Mouse (Mus musculus) liver, postnatal 0 days (tissue): Measurements from ENCODE around the gene Avpr1b. TPM values are rescaled to one million over a fixed set of nuclear protein-coding genes. Genes with fewer than 3 reads are reported as not detected.

Experiments
- ATAC-seq: fragments of 200-750 bp; cut with Nextera tagmentation; 2 replicates; pipeline ENCODE4 v1.8.0; 2017; ENCODE audit warnings: mild to moderate bottlenecking, moderate library complexity
- DNase-seq: peaks from one replicate; pipeline ENCODE4 v3.0.0-alpha.2; 2016
- H3K27ac ChIP-seq: fragments of 300-500 bp; sonication (generic); 2 replicates; pipeline ENCODE4 v1.5.1; 2014; ENCODE audit warnings: antibody characterized with exemption, moderate library complexity, mild to moderate bottlenecking, low read depth
- H3K27me3 ChIP-seq: fragments of 300-500 bp; sonication (generic); 2 replicates; pipeline ENCODE4 v1.6.1; 2014; ENCODE audit warnings: low read length, control low read depth, mixed read lengths; ENCODE audit not compliant: insufficient read depth
- H3K36me3 ChIP-seq: fragments of 300-500 bp; sonication (generic); replicated peaks from 2 replicates; pipeline ENCODE4 v1.6.1; 2014; ENCODE audit warnings: mild to moderate bottlenecking, control low read depth, low read length, moderate library complexity, mixed read lengths; ENCODE audit not compliant: insufficient read depth
- H3K4me1 ChIP-seq: fragments of 300-500 bp; sonication (generic); 2 replicates; pipeline ENCODE4 v1.6.1; 2014; ENCODE audit warnings: antibody characterized with exemption, mild to moderate bottlenecking, control low read depth; ENCODE audit not compliant: insufficient read depth
- H3K4me2 ChIP-seq: fragments of 300-500 bp; sonication (generic); 2 replicates; pipeline ENCODE4 v1.6.1; 2014; ENCODE audit warnings: low read depth, mild to moderate bottlenecking, low read length, moderate library complexity, mixed read lengths
- H3K4me3 ChIP-seq: fragments of 300-500 bp; sonication (generic); 2 replicates; pipeline ENCODE4 v1.5.1; 2014; ENCODE audit warnings: low read depth, low read length
- H3K9ac ChIP-seq: fragments of 300-500 bp; sonication (generic); replicated peaks from 2 replicates; pipeline ENCODE4 v1.6.1; 2014; ENCODE audit warnings: mild to moderate bottlenecking, moderate library complexity
- H3K9me3 ChIP-seq: fragments of 300-500 bp; sonication (generic); 2 replicates; pipeline ENCODE4 v1.6.1; 2016; ENCODE audit warnings: mild to moderate bottlenecking, control low read depth, low read length, mixed read lengths
- CTCF ChIP-seq: sonication (generic); IDR thresholded peaks from 2 replicates; pipeline ENCODE4 v1.5.1; 2016; ENCODE audit warnings: antibody characterized with exemption, low read depth
- EP300 ChIP-seq: IDR thresholded peaks from 2 replicates; pipeline ENCODE4 v1.6.1; 2016; ENCODE audit warnings: antibody characterized with exemption, low read depth, mild to moderate bottlenecking
- WGBS: fragments of 180-500 bp; shearing (Covaris S2); extraction: QIAGEN DNeasy Blood & Tissue Kit; methylation state at CpG from one replicate; pipeline ENCODE4 v1.1.7; 2014; ENCODE audit not compliant: insufficient replicate concordance; 5-methylcytosine and 5-hydroxymethylcytosine counted together
- polyA plus RNA-seq: library from polyadenylated mRNA; unstranded; fragments of >200 nt; fragmentation: Nextera tagmentation; extraction: Ambion mirVana; gene quantifications from 2 replicates; pipeline ENCODE4 v1.2.1, GENCODE M21; 2015

The Avpr1b gene
- polyA plus RNA-seq, 1 experiment from 2014 or later: not detected

DNA sequence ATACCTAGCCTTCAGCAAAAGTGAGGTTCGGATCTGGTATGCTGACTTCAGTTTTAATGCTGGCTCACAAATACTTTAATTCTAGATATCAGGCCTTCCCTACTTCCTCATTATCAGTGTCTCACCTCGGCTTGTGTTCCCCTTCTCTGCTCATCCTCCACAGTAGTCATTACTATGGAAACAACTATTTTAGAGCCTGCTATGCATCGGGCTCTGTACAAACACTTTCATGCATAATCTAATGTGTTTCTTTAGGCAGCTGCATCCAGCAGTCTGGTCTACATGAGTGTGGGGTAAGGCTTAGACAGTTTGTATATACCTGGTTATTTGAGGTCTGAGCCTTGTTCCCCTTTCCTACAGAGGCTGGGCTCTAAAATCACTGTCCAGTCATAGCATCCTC lies 15.4 kb upstream of the Avpr1b start:
- Histone ChIP-seq H3K4me3 (no peak overlapping the region), H3K9ac (no peak overlapping the region), H3K4me2 (no peak overlapping the region), H3K9me3 (no peaks in the 10 kb centered on the region), H3K36me3 (no peaks in the 10 kb centered on the region), H3K4me1 (no peaks in the 10 kb centered on the region), H3K27me3 (no peaks in the 10 kb centered on the region), H3K27ac (no peak overlapping the region)
- WGBS: 67% methylated on average over 3 of the region's 3 CpGs
- no peak for TF ChIP-seq CTCF
- TF ChIP-seq EP300: no peak
- no peak for DNase-seq
- ATAC-seq: no peak

DNA sequence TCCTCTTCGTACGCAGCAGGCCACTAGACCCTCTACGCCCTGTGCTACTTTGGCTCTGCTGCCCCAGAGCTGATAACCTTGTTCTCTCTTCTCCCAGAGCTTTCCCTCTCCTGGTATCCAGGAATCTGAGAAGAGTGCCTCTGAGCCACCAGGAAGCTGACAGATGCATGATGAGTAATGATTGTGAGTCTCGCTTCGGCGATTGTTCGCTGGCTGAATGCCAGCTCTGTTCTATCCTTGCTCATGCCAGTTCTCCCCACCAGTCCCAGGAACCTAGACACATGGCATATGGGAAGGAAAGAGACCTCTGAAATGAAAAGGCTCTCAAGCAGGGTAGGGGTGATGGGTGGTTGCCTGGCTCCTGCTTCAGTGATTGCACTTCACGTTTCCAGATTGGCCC lies 12.2 kb upstream of the Avpr1b start:
- TF ChIP-seq CTCF (no peak), EP300 (no peak)
- Histone ChIP-seq H3K27me3 (no peaks in the 10 kb centered on the region), H3K27ac (no peak overlapping the region), H3K36me3 (no peaks in the 10 kb centered on the region), H3K9ac (no peak overlapping the region), H3K4me2 (no peak overlapping the region), H3K4me1 (no peaks in the 10 kb centered on the region), H3K9me3 (no peaks in the 10 kb centered on the region), H3K4me3 (no peak overlapping the region)
- WGBS: 78% methylated on average over 8 of the region's 8 CpGs
- DNase-seq (no peak), ATAC-seq (no peak)

DNA sequence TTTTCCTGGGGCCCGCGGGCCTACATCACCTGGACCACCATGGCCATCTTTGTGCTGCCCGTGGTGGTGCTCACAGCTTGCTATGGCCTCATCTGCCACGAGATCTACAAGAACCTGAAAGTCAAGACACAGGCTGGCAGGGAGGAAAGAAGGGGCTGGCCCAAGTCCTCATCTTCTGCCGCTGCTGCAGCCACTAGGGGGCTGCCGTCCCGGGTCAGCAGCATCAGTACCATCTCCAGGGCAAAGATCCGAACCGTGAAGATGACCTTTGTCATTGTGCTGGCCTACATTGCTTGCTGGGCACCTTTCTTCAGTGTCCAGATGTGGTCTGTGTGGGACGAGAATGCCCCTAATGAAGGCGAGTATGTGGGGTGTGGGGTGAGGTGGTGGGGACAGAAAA lies 1.3 kb downstream of the Avpr1b start:
- Histone ChIP-seq H3K9ac (no peak overlapping the region), H3K27me3 (no peaks in the 10 kb centered on the region), H3K4me3 (no peak overlapping the region), H3K4me2 (no peak overlapping the region), H3K27ac (no peak overlapping the region), H3K36me3 (no peaks in the 10 kb centered on the region), H3K4me1 (no peaks in the 10 kb centered on the region), H3K9me3 (no peaks in the 10 kb centered on the region)
- 33% methylated on average over 11 of the region's 11 CpGs for WGBS
- TF ChIP-seq CTCF (peak; percentile 57), EP300 (no peak)
- DNase-seq (no peak), ATAC-seq (no peak)

DNA sequence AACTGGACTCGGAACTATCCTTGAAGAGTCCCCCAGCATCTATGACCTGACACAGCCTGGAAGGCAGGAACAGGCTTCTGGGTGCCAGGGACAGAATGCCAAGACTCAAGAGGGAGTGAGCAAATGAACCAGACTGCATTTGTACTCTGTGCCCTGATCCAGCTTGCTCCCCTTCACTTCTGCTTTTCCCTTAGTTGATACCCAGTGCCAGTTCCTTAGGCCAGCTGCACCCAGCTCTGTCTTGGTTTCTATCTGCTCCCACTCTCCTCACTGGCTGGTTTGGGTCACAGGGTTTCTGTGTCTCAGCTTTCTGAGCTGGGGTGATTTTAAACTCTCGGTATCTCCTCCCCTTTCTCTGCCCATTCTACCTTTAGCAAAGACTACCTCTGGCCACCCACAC lies 7.7 kb downstream of the Avpr1b start:
- no peak overlapping the region for H3K9ac ChIP-seq
- no peak for ATAC-seq
- no peaks in the 10 kb centered on the region for H3K9me3 ChIP-seq
- TF ChIP-seq EP300: no peak
- no peak for TF ChIP-seq CTCF
- DNase-seq: no peak
- H3K4me3 ChIP-seq: no peak overlapping the region
- H3K36me3 ChIP-seq: no peaks in the 10 kb centered on the region
- no peaks in the 10 kb centered on the region for H3K4me1 ChIP-seq
- 81% methylated on average over 2 of the region's 2 CpGs for WGBS
- no peaks in the 10 kb centered on the region for H3K27me3 ChIP-seq
- H3K27ac ChIP-seq: no peak overlapping the region
- H3K4me2 ChIP-seq: no peak overlapping the region

DNA sequence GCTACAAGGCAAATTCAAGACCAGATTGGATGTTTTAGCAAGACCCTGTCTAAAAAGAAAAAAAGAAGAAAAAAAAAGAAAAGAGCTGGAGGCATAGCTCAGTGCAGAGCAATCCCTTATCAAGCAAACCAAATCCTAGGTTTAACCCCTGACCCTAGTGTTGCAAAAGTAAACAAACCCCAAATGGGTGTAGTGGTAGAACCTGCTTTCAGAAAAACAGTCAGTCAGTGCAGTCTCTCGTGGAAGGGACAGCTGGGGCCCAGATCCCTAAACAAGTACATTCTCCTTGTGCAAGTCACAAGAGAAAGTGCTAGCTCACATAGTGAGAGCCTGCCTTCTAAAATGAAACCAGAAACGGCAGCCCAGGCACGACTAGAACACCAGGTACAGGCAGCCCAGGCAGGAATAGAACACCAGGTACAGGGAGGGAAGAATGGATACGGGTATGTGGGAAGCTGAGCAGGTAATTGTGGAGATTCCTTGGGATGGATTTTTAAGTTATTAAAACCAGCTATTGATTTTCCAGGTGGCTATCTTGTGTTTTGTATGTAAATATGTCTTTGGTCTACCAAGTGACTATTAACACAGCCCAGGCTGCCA lies 13.6 kb downstream of the Avpr1b start:
- H3K36me3 ChIP-seq: no peaks in the 10 kb centered on the region
- no peaks in the 10 kb centered on the region for H3K27me3 ChIP-seq
- no peak overlapping the region for H3K27ac ChIP-seq
- DNase-seq (no peak), ATAC-seq (no peak)
- H3K4me3 ChIP-seq: no peak overlapping the region
- peaks cover 17% of the 10 kb centered on the region for H3K4me1 ChIP-seq
- 0 out of 2 replicates have a peak overlapping the region, but pooled peaks have one; percentile 13 for H3K4me2 ChIP-seq
- TF ChIP-seq CTCF (no peak), EP300 (no peak)
- H3K9me3 ChIP-seq: no peaks in the 10 kb centered on the region
- no peak overlapping the region for H3K9ac ChIP-seq
- 39% methylated on average over 4 of the region's 4 CpGs for WGBS

DNA sequence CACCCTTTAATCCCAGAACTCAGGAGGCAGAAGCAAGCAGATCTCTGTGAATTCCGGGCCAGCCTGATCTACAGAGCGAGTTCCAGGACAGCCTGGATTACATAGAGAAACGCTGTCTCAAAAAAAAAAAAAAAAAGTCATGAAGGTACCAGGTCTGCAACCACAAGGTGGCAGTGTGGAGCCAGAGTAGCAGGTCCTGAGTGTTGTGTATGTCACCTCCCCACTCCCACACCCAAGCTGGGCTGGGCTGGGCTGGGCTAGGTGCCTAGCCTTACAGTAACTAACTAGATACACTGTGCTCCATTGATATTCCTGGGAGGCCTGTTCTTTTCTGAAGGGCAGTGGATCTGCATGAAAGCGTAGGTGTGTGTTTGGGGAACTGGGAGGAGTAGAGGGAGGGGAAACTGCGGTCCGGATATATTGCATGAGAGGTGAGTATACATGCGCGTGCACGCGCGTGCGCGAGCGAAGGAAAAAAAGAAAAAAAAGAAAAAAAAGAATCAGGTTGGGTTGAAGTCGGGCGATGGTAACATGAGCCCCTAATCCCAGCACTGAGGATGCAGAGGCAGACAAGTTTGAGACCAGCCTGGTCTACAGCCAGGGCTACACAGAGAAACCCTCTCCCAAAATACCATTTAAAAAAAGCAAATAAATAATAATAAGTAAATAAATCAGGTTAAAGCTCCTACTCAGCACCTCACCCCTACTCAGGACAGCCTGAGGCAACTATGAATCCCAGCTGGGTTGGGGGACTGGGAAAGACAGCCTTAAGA lies 14.5 kb downstream of the Avpr1b start:
- H3K4me2 ChIP-seq: peak overlapping the region; percentile 51
- 65% methylated on average over 16 of the region's 16 CpGs for WGBS

More for the DNA sequence above, 14.5 kb downstream of the Avpr1b start:
- H3K9me3 ChIP-seq: no peaks in the 10 kb centered on the region
- peak; percentile 93 for DNase-seq
- peaks cover 17% of the 10 kb centered on the region for H3K4me1 ChIP-seq
- H3K4me3 ChIP-seq: no peak overlapping the region
- ATAC-seq: peak; percentile 84
- peak overlapping the region; percentile 29; the same call in 1 of the 2 replicates for H3K27ac ChIP-seq
- no peaks in the 10 kb centered on the region for H3K27me3 ChIP-seq
- H3K9ac ChIP-seq: 0 out of 2 replicates have a peak overlapping the region, but pooled peaks have one; percentile 5
- no peaks in the 10 kb centered on the region for H3K36me3 ChIP-seq
- TF ChIP-seq CTCF: peak; percentile 94
- no peak for TF ChIP-seq EP300
